In genomic region chr3:62963244-62963643, GRCm38 (mm10) we compare ENCODE assay signal across 26 mouse cellular contexts.
DNase-seq lines count a peak whose midpoint lies in the region; ATAC-seq and TF ChIP-seq lines count a peak whose summit lies in the region.
"Had no signal": no experiment of that assay in that cellular context is flagged by ENCODE, and none has a peak within 500 bp of the region (broad histone marks: within the 10 kb centered on the region; RNA-seq: fewer than 3 reads in every experiment).

No protein-coding gene starts in this region.

- TF ChIP-seq EP300 in lung, postnatal 0 days (IDR thresholded peaks at IDR 0.05) = peak; percentile 86

- no peak; the same call in 1 of the 2 replicates for ATAC-seq in lung, embryonic 14.5 days (ENCODE audit: insufficient read depth)
- peak; percentile 92 for ATAC-seq in lung, postnatal 0 days
- no peak for ATAC-seq in neural tube, embryonic 15.5 days (ENCODE audit: low FRiP score)
- ATAC-seq: activated CD4-positive, CD25-positive, alpha-beta regulatory T cell, adult 4 months; CD4-positive, CD25-positive, alpha-beta regulatory T cell, adult 4 months; forebrain, embryonic 14.5 days; forebrain, embryonic 16.5 days; Patski had no signal

- H3K4me2 ChIP-seq in lung, embryonic 14.5 days = no peak overlapping the region
- H3K4me2 ChIP-seq in lung, postnatal 0 days (replicated peaks; ENCODE audit: low read depth, low read length) = no peak overlapping the region
- H3K4me2 ChIP-seq in neural tube, embryonic 15.5 days = no peak overlapping the region
- H3K4me2 ChIP-seq: embryonic facial prominence, embryonic 13.5 days; embryonic facial prominence, embryonic 15.5 days; forebrain, embryonic 12.5 days had no signal

- 6% methylated on average over 1 of the region's 1 CpGs for WGBS in lung, embryonic 14.5 days
- 17% methylated on average over 1 of the region's 1 CpGs for WGBS in lung, adult 2 months
- WGBS in lung, postnatal 0 days = 10% methylated on average over 1 of the region's 1 CpGs
- 67% methylated on average over 1 of the region's 1 CpGs for WGBS in neural tube, embryonic 15.5 days

- DNase-seq in lung, embryonic 14.5 days = peak; percentile 1
- no peak for DNase-seq in lung, adult 2 months
- peak; percentile 66 for DNase-seq in lung, postnatal 0 days (ENCODE audit: low spot score)
- no peak for DNase-seq in lung, postnatal 4 days
- peak; percentile 49 for DNase-seq in lung, postnatal 36 days
- DNase-seq: B cell, adult 2 months; cerebellum, adult 11 months; cerebellum, adult 18-20 months; cerebellum, adult 8-10 months; cerebellum, adult 9-11 months; cerebellum, postnatal 14 days; cerebellum, postnatal 36 days; embryo, embryonic 11 days had no signal

- H3K4me1 ChIP-seq in lung, embryonic 14.5 days (ENCODE audit: insufficient read depth) = no peaks in the 10 kb centered on the region
- H3K4me1 ChIP-seq in lung, adult 2 months (ENCODE audit: control insufficient read depth, insufficient read depth, low read length) = no peaks in the 10 kb centered on the region
- no peaks in the 10 kb centered on the region for H3K4me1 ChIP-seq in lung, postnatal 0 days (ENCODE audit: insufficient read depth, low read depth, low read length)
- H3K4me1 ChIP-seq in neural tube, embryonic 15.5 days = no peaks in the 10 kb centered on the region
- H3K4me1 ChIP-seq: embryonic facial prominence, embryonic 13.5 days; embryonic facial prominence, embryonic 15.5 days; forebrain, embryonic 10.5 days; forebrain, embryonic 12.5 days had no signal

- no peaks in the 10 kb centered on the region for H3K27me3 ChIP-seq in lung, embryonic 14.5 days (ENCODE audit: insufficient read depth, low read length)
- no peaks in the 10 kb centered on the region for H3K27me3 ChIP-seq in lung, postnatal 0 days (replicated peaks; ENCODE audit: insufficient read depth, low read length)
- H3K27me3 ChIP-seq in neural tube, embryonic 15.5 days (replicated peaks) = no peaks in the 10 kb centered on the region
- H3K27me3 ChIP-seq: CH12.LX; embryonic facial prominence, embryonic 13.5 days; embryonic facial prominence, embryonic 15.5 days; forebrain, embryonic 12.5 days; Patski had no signal

- no peak for TF ChIP-seq CTCF in lung, embryonic 14.5 days (IDR thresholded peaks at IDR 0.05; ENCODE audit: low read depth)
- no peak for TF ChIP-seq CTCF in lung, adult 2 months (IDR thresholded peaks at IDR 0.05; ENCODE audit: insufficient read depth, low read length)
- no peak for TF ChIP-seq CTCF in lung, postnatal 0 days (IDR thresholded peaks at IDR 0.05)

- TF ChIP-seq POLR2A in lung, adult 2 months (IDR thresholded peaks at IDR 0.05; ENCODE audit: borderline replicate concordance, extremely low read depth, low read depth, low read length) = no peak

- H3K9ac ChIP-seq in lung, embryonic 14.5 days = no peak overlapping the region
- H3K9ac ChIP-seq in lung, postnatal 0 days (replicated peaks; ENCODE audit: low read depth) = no peak overlapping the region
- H3K9ac ChIP-seq in neural tube, embryonic 15.5 days (replicated peaks) = no peak overlapping the region
- H3K9ac ChIP-seq: embryonic facial prominence, embryonic 13.5 days; embryonic facial prominence, embryonic 15.5 days; forebrain, embryonic 12.5 days had no signal

- H3K4me3 ChIP-seq in lung, embryonic 14.5 days (ENCODE audit: low read depth, low read length) = no peak overlapping the region
- no peak overlapping the region for H3K4me3 ChIP-seq in lung, adult 2 months (replicated peaks; ENCODE audit: extremely low read depth, low read depth, low read length)
- H3K4me3 ChIP-seq in lung, postnatal 0 days (ENCODE audit: low read depth, low read length) = no peak overlapping the region
- no peak overlapping the region for H3K4me3 ChIP-seq in neural tube, embryonic 15.5 days (replicated peaks)
- H3K4me3 ChIP-seq: embryonic facial prominence, embryonic 13.5 days; embryonic facial prominence, embryonic 15.5 days; erythroblast, embryonic 14.5 days; forebrain, embryonic 10.5 days; forebrain, embryonic 12.5 days had no signal

- H3K27ac ChIP-seq in lung, embryonic 14.5 days (ENCODE audit: low read depth) = no peak overlapping the region
- H3K27ac ChIP-seq in lung, postnatal 0 days (ENCODE audit: low read length) = no peak overlapping the region
- H3K27ac ChIP-seq in neural tube, embryonic 15.5 days (replicated peaks) = no peak overlapping the region
- H3K27ac ChIP-seq: embryonic facial prominence, embryonic 13.5 days; embryonic facial prominence, embryonic 15.5 days; forebrain, embryonic 10.5 days; forebrain, embryonic 12.5 days had no signal

- H3K9me3 ChIP-seq in lung, embryonic 14.5 days (ENCODE audit: low read depth, low read length) = no peaks in the 10 kb centered on the region
- H3K9me3 ChIP-seq in lung, postnatal 0 days (ENCODE audit: low read length) = no peaks in the 10 kb centered on the region
- H3K9me3 ChIP-seq in neural tube, embryonic 15.5 days (replicated peaks) = no peaks in the 10 kb centered on the region
- H3K9me3 ChIP-seq: embryonic facial prominence, embryonic 13.5 days; embryonic facial prominence, embryonic 15.5 days; forebrain, embryonic 10.5 days; forebrain, embryonic 12.5 days; G1E had no signal

- no peaks in the 10 kb centered on the region for H3K36me3 ChIP-seq in lung, embryonic 14.5 days (ENCODE audit: insufficient read depth)
- H3K36me3 ChIP-seq in lung, postnatal 0 days (ENCODE audit: insufficient read depth, low read length) = no peaks in the 10 kb centered on the region
- H3K36me3 ChIP-seq in neural tube, embryonic 15.5 days = no peaks in the 10 kb centered on the region
- H3K36me3 ChIP-seq: embryonic facial prominence, embryonic 13.5 days; embryonic facial prominence, embryonic 15.5 days; forebrain, embryonic 10.5 days; forebrain, embryonic 12.5 days; G1E had no signal

Comparison
In these comparisons a context has a peak if more than half of its experiments do, and no peak if none do; other contexts are left out.
1. DNase-seq: peak in lung, embryonic 14.5 days (single experiment), lung, postnatal 0 days (single experiment) and lung, postnatal 36 days (single experiment); none in lung, adult 2 months (single experiment) and lung, postnatal 4 days (0 of 2).